Mouse (Mus musculus) heart, embryonic 11.5 days (tissue): Measurements from ENCODE around the gene Gm17606. TPM values are rescaled to one million over a fixed set of nuclear protein-coding genes. Genes with fewer than 3 reads are reported as not detected.

Experiments
- ATAC-seq: fragments of 200-750 bp; cut with Nextera tagmentation; replicated peaks from 2 replicates; pipeline ENCODE4 v1.8.0; 2017; ENCODE audit warnings: moderate library complexity; ENCODE audit not compliant: insufficient number of reproducible peaks, low FRiP score, low TSS enrichment
- H3K27ac ChIP-seq: fragments of 300-500 bp; sonication (generic); 2 replicates; pipeline ENCODE4 v1.5.1; 2014; ENCODE audit warnings: mild to moderate bottlenecking, low read depth, low read length
- H3K27me3 ChIP-seq: fragments of 300-500 bp; sonication (generic); 2 replicates; pipeline ENCODE4 v1.6.1; 2014; ENCODE audit warnings: mild to moderate bottlenecking, low read length, mixed read lengths; ENCODE audit not compliant: control insufficient read depth, insufficient read depth
- H3K36me3 ChIP-seq: fragments of 300-500 bp; sonication (generic); 2 replicates; pipeline ENCODE4 v1.6.1; 2014; ENCODE audit warnings: mild to moderate bottlenecking, low read length, moderate library complexity, mixed read lengths; ENCODE audit not compliant: control insufficient read depth, insufficient read depth
- H3K4me1 ChIP-seq: fragments of 300-500 bp; sonication (generic); 2 replicates; pipeline ENCODE4 v1.6.1; 2014; ENCODE audit warnings: low read length; ENCODE audit not compliant: control insufficient read depth, insufficient read depth
- H3K4me2 ChIP-seq: fragments of 300-500 bp; sonication (generic); 2 replicates; pipeline ENCODE4 v1.6.1; 2014; ENCODE audit warnings: mild to moderate bottlenecking, moderate library complexity
- H3K4me3 ChIP-seq: fragments of 300-500 bp; sonication (generic); 2 replicates; pipeline ENCODE4 v1.5.1; 2014; ENCODE audit warnings: low read depth, low read length
- H3K9ac ChIP-seq: fragments of 300-500 bp; sonication (generic); 2 replicates; pipeline ENCODE4 v1.6.1; 2014; ENCODE audit warnings: mild to moderate bottlenecking, low read depth, low read length, moderate library complexity
- H3K9me3 ChIP-seq: fragments of 300-500 bp; sonication (generic); replicated peaks from 2 replicates; pipeline ENCODE4 v1.6.1; 2016; ENCODE audit warnings: low read length; ENCODE audit not compliant: control insufficient read depth
- WGBS: fragments of 180-500 bp; shearing (Covaris S2); extraction: QIAGEN DNeasy Blood & Tissue Kit; methylation state at CpG from one replicate; pipeline ENCODE4 v1.1.7; 2014; ENCODE audit not compliant: insufficient replicate concordance; 5-methylcytosine and 5-hydroxymethylcytosine counted together
- polyA plus RNA-seq: library from polyadenylated mRNA; unstranded; fragments of >200 nt; fragmentation: Nextera tagmentation; extraction: Ambion mirVana; gene quantifications from 2 replicates; pipeline ENCODE4 v1.2.1, GENCODE M21; 2014

Gm17606 gene
- polyA plus RNA-seq, 1 experiment from 2014 or later: not detected

GRCm38 (mm10) chr14:54682396-54682795 lies 41.6 kb downstream of the Gm17606 start:
- Histone ChIP-seq H3K9me3 (no peaks in the 10 kb centered on the region), H3K4me1 (peaks cover 11% of the 10 kb centered on the region), H3K4me3 (no peak overlapping the region), H3K27ac (no peak overlapping the region), H3K4me2 (no peak overlapping the region), H3K36me3 (peaks cover 10% of the 10 kb centered on the region), H3K27me3 (no peaks in the 10 kb centered on the region), H3K9ac (no peak overlapping the region)
- ATAC-seq: no peak
- WGBS: 91% methylated on average over 3 of the region's 3 CpGs

- Histone ChIP-seq H3K4me1 (peaks cover 17% of the 10 kb centered on the region), H3K9ac (peak overlapping the region; percentile 99), H3K4me2 (peak overlapping the region; percentile 89), H3K4me3 (peak overlapping the region; percentile 89), H3K27me3 (no peaks in the 10 kb centered on the region), H3K36me3 (peaks cover 5% of the 10 kb centered on the region; the same call in 1 of the 2 replicates), H3K27ac (peak overlapping the region; percentile 98), H3K9me3 (no peaks in the 10 kb centered on the region)
- no peak for ATAC-seq
- WGBS: 12% methylated on average over 8 of the region's 8 CpGs
These were observed 44.7 kb downstream of the Gm17606 start for GRCm38 (mm10) chr14:54685471-54685870.

DNA sequence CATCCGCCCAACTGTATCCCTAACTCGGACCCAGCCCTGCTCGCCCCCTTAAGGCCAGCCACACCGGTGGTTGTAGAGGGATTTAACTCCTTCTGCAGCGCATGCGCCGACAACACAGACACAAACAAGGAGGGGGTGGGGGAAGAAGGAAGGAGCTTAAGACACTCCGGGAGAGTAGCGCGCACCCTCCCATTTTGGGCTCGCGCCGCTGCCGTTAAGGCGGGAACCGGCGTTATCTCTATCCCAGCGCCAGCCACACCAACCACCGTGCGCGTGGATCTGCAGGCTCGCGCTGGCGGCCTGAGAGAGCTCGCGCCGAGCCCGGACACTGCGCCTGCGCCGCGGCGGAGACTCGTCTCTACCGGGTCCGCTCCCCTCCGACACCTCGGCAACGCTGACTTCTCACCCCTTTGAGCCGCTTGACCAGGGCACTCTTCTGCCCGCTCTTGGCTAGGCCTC lies 45.3 kb downstream of the Gm17606 start, which contains the start of gene 1700123O20Rik:
Gene 1700123O20Rik (plus strand): TSS at position 154 of the 459 bp plus-strand sequence.
- Histone ChIP-seq H3K9me3 (no peaks in the 10 kb centered on the region), H3K4me3 (peak within 1 kb of the TSS; percentile 89), H3K4me1 (peaks cover 17% of the 10 kb centered on the region), H3K27me3 (no peaks in the 10 kb centered on the region), H3K9ac (peak within 1 kb of the TSS; percentile 99), H3K4me2 (peak within 1 kb of the TSS; percentile 89), H3K36me3 (peaks cover 6% of the 10 kb centered on the region; the same call in 1 of the 2 replicates), H3K27ac (peak within 1 kb of the TSS; percentile 98)
- under 1% methylated on average over 41 of the region's 41 CpGs for WGBS
- peak; percentile 86 for ATAC-seq

DNA sequence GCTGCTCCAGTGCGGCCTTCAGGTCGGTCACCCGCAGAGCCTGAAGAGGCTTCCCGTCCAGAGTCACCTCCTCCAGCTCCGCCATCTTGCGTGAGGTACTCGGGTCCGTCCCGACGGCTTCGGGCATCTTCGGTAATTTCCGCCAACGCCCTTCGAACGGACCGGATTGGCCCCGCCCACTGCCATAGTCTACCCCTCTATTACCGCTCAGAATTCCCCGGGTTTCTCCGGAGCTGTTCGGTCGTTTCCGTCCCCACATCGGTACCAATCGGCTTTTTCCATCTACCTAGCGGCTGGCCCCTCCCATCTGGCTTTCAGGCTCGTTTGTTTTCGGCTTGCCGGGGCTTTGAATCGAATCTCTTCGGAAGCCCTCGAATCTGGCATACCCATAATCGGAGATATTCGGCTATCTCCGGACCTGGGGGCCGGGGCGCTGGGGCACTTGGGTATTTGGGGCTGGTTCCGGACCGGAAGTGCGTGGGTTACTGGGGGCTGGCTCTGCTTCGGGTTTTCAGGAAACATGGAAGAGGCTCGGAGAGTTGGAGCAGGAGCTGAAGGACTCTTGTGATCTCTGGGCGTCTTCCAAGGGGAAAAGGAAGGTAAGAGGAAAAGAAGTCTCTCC lies 45.9 kb downstream of the Gm17606 start, which contains the start of gene Acin1:
Gene Acin1 (minus strand): TSS at position 410 of the 622 bp plus-strand sequence.
- peak; percentile 96 for ATAC-seq
- H3K4me3 ChIP-seq: peak within 1 kb of the TSS; percentile 89
- peaks cover 6% of the 10 kb centered on the region; the same call in 1 of the 2 replicates for H3K36me3 ChIP-seq
- H3K9me3 ChIP-seq: no peaks in the 10 kb centered on the region
- peaks cover 17% of the 10 kb centered on the region for H3K4me1 ChIP-seq
- peak within 1 kb of the TSS; percentile 99 for H3K9ac ChIP-seq
- H3K27me3 ChIP-seq: no peaks in the 10 kb centered on the region
- WGBS: under 1% methylated on average over 44 of the region's 44 CpGs
- peak within 1 kb of the TSS; percentile 98 for H3K27ac ChIP-seq
- peak within 1 kb of the TSS; percentile 89 for H3K4me2 ChIP-seq

GRCm38 (mm10) chr14:54687251-54687650 lies 46.5 kb downstream of the Gm17606 start:
- H3K9ac ChIP-seq: peak overlapping the region; percentile 99
- peak overlapping the region; percentile 89 for H3K4me3 ChIP-seq
- no peaks in the 10 kb centered on the region for H3K27me3 ChIP-seq
- peaks cover 17% of the 10 kb centered on the region for H3K4me1 ChIP-seq
- peak overlapping the region; percentile 98 for H3K27ac ChIP-seq
- H3K36me3 ChIP-seq: peaks cover 6% of the 10 kb centered on the region; the same call in 1 of the 2 replicates
- 6% methylated on average over 8 of the region's 8 CpGs for WGBS
- H3K4me2 ChIP-seq: peak overlapping the region; percentile 76
- ATAC-seq: no peak
- no peaks in the 10 kb centered on the region for H3K9me3 ChIP-seq

GRCm38 (mm10) chr14:54695042-54695441 lies 54.3 kb downstream of the Gm17606 start:
- no peaks in the 10 kb centered on the region for H3K27me3 ChIP-seq
- peaks cover 8% of the 10 kb centered on the region; the same call in 1 of the 2 replicates for H3K36me3 ChIP-seq
- 58% methylated on average over 6 of the region's 6 CpGs for WGBS
- H3K27ac ChIP-seq: no peak overlapping the region
- no peak for ATAC-seq
- H3K4me3 ChIP-seq: no peak overlapping the region
- H3K9ac ChIP-seq: no peak overlapping the region
- no peak overlapping the region for H3K4me2 ChIP-seq
- H3K9me3 ChIP-seq: no peaks in the 10 kb centered on the region
- H3K4me1 ChIP-seq: no peaks in the 10 kb centered on the region

GRCm38 (mm10) chr14:54696752-54697151 lies 56.0 kb downstream of the Gm17606 start:
- ATAC-seq: no peak
- no peak overlapping the region for H3K4me3 ChIP-seq
- 77% methylated on average over 4 of the region's 4 CpGs for WGBS
- H3K4me1 ChIP-seq: peaks cover 5% of the 10 kb centered on the region; the same call in 1 of the 2 replicates
- H3K36me3 ChIP-seq: peaks cover 4% of the 10 kb centered on the region; the same call in 1 of the 2 replicates
- H3K9ac ChIP-seq: no peak overlapping the region
- H3K9me3 ChIP-seq: no peaks in the 10 kb centered on the region
- no peak overlapping the region for H3K27ac ChIP-seq
- H3K4me2 ChIP-seq: no peak overlapping the region
- H3K27me3 ChIP-seq: no peaks in the 10 kb centered on the region
